9 mouse cellular contexts compared by ENCODE assay signal in the genomic region with DNA sequence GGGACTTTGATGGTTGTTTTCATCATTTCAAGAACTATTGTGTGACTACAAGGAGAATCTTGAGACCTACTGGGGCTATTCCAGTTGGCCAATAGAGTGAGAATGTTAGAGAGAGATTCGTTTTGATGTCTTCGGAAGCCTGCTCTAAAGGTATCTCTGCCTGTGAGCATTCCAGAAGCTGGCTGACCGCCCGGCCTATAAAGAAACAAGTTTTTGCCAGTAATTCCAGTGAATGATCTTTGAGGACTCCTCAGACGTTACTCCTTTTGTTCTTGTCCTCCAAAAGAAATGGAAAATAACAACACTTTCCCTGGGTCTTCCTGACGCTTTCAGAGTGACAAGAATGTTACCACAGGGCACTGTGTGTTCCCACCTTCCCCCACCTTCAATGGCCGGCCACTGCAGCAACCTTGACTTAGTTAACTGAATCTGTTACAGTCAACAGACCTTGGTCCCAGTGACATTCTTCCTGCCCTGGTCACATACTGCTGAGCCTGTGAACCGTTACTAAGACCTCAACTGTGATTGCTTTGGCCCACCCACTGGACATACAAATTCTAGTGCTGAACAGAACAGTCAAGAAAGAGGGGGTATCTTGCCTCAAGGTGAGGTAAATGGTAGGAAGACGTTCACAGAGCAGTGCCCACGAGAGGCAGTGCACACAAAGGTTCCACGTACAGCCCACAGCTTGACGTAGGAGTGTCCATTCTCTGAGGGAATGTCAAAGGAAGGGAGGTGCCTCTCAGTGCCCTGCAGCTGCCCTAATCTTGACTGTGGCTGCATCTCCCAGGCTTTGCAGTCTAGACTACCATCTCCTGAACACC. TPM values are rescaled to one million over a fixed set of nuclear protein-coding genes. Genes with fewer than 3 reads are reported as not detected.
DNase-seq lines count a peak whose midpoint lies in the region; ATAC-seq and TF ChIP-seq lines count a peak whose summit lies in the region.
"Had no signal": no experiment of that assay in that cellular context is flagged by ENCODE, and none has a peak within 500 bp of the region (broad histone marks: within the 10 kb centered on the region; RNA-seq: fewer than 3 reads in every experiment).

No protein-coding gene starts in this region.

- H3K4me2 ChIP-seq in hindbrain, embryonic 15.5 days, result no peak overlapping the region
- no peak overlapping the region for H3K4me2 ChIP-seq in hindbrain, embryonic 12.5 days (replicated peaks)
- H3K4me2 ChIP-seq in heart, embryonic 15.5 days, result no peak overlapping the region
- H3K4me2 ChIP-seq: stomach, embryonic 15.5 days had no signal

- 77% methylated on average over 12 of the region's 12 CpGs for WGBS in hindbrain, embryonic 15.5 days
- WGBS in hindbrain, embryonic 12.5 days, result 78% methylated on average over 12 of the region's 12 CpGs
- WGBS in heart, embryonic 15.5 days, result 59% methylated on average over 12 of the region's 12 CpGs

- no peak overlapping the region for H3K4me3 ChIP-seq in hindbrain, embryonic 15.5 days
- H3K4me3 ChIP-seq in hindbrain, embryonic 12.5 days, result no peak overlapping the region
- no peak overlapping the region for H3K4me3 ChIP-seq in cortical plate, adult 2 months (ENCODE audit: insufficient read depth, low read length)
- no peak overlapping the region for H3K4me3 ChIP-seq in heart, embryonic 15.5 days
- H3K4me3 ChIP-seq: stomach, embryonic 15.5 days had no signal

- TF ChIP-seq CTCF in cortical plate, adult 2 months (IDR thresholded peaks at IDR 0.05; ENCODE audit: extremely low read depth, insufficient read depth, low read length), result no peak

- no peaks in the 10 kb centered on the region for H3K36me3 ChIP-seq in hindbrain, embryonic 15.5 days
- no peaks in the 10 kb centered on the region for H3K36me3 ChIP-seq in hindbrain, embryonic 12.5 days
- H3K36me3 ChIP-seq in heart, embryonic 15.5 days, result no peaks in the 10 kb centered on the region
- H3K36me3 ChIP-seq: stomach, embryonic 15.5 days had no signal

- no peak overlapping the region for H3K9ac ChIP-seq in hindbrain, embryonic 15.5 days
- H3K9ac ChIP-seq in hindbrain, embryonic 12.5 days, result no peak overlapping the region
- no peak overlapping the region for H3K9ac ChIP-seq in heart, embryonic 15.5 days
- H3K9ac ChIP-seq: stomach, embryonic 15.5 days had no signal

- no peaks in the 10 kb centered on the region for H3K4me1 ChIP-seq in hindbrain, embryonic 15.5 days (replicated peaks)
- H3K4me1 ChIP-seq in hindbrain, embryonic 12.5 days, result no peaks in the 10 kb centered on the region
- no peaks in the 10 kb centered on the region for H3K4me1 ChIP-seq in cortical plate, adult 2 months (ENCODE audit: control insufficient read depth, insufficient read depth, low read length)
- H3K4me1 ChIP-seq in heart, embryonic 15.5 days (replicated peaks), result peaks cover 17% of the 10 kb centered on the region
- H3K4me1 ChIP-seq: stomach, embryonic 15.5 days had no signal

- no peaks in the 10 kb centered on the region for H3K9me3 ChIP-seq in hindbrain, embryonic 15.5 days
- no peaks in the 10 kb centered on the region for H3K9me3 ChIP-seq in hindbrain, embryonic 12.5 days (replicated peaks)
- H3K9me3 ChIP-seq in heart, embryonic 15.5 days (replicated peaks), result no peaks in the 10 kb centered on the region
- H3K9me3 ChIP-seq: stomach, embryonic 15.5 days had no signal

- 0 out of 2 replicates have a peak overlapping the region, but pooled peaks have one; percentile 6 for H3K27ac ChIP-seq in hindbrain, embryonic 15.5 days (replicated peaks)
- H3K27ac ChIP-seq in hindbrain, embryonic 12.5 days, result no peak overlapping the region
- peak overlapping the region; percentile 74 for H3K27ac ChIP-seq in cortical plate, adult 2 months (ENCODE audit: insufficient read depth, low read length)
- peak overlapping the region; percentile 49 for H3K27ac ChIP-seq in heart, embryonic 15.5 days
- H3K27ac ChIP-seq: stomach, embryonic 15.5 days had no signal

- H3K27me3 ChIP-seq in hindbrain, embryonic 15.5 days, result no peaks in the 10 kb centered on the region
- no peaks in the 10 kb centered on the region for H3K27me3 ChIP-seq in hindbrain, embryonic 12.5 days
- no peaks in the 10 kb centered on the region for H3K27me3 ChIP-seq in heart, embryonic 15.5 days
- H3K27me3 ChIP-seq: stomach, embryonic 15.5 days had no signal

- no peak for ATAC-seq in hindbrain, embryonic 15.5 days (ENCODE audit: low FRiP score, low read depth)
- no peak for ATAC-seq in hindbrain, embryonic 12.5 days (ENCODE audit: low FRiP score)
- no peak for ATAC-seq in heart, embryonic 15.5 days (replicated peaks; ENCODE audit: insufficient number of reproducible peaks, insufficient read depth, low FRiP score, low read depth)

- peak; percentile 48 for DNase-seq in kidney, postnatal 14 days
- DNase-seq in frontal cortex, postnatal 10 days (ENCODE audit: low spot score in 2 of 2), result no peak
- no peak for DNase-seq in thymus, postnatal 0 days (ENCODE audit: low spot score)
- DNase-seq: cerebellum, postnatal 36 days had no signal

- no peak for TF ChIP-seq POLR2A in cortical plate, adult 2 months (IDR thresholded peaks at IDR 0.05; ENCODE audit: extremely low read depth, insufficient read depth, low read length)

RNA-seq across cellular contexts. Expression of a gene that starts 4.5 kb away (rescaled TPM):
- polyA plus RNA-seq in hindbrain, embryonic 15.5 days (2015; fragmentation: Nextera tagmentation; extraction: Ambion mirVana), result 3.7 and 3.9 TPM in 2 replicates
- 3.6 and 4.0 TPM in 2 replicates for polyA plus RNA-seq in hindbrain, embryonic 12.5 days (2016; fragmentation: Nextera tagmentation; extraction: Ambion mirVana)
- polyA plus RNA-seq in cortical plate, adult 2 months (2012; rRNA removed), result 10.1 and 10.5 TPM in 2 replicates
- polyA plus RNA-seq in heart, embryonic 15.5 days (2015; fragmentation: Nextera tagmentation; extraction: Ambion mirVana), result 6.6 and 7.4 TPM in 2 replicates
- 1.1 and 1.7 TPM in 2 replicates for polyA plus RNA-seq in thymus, postnatal 0 days (2015; fragmentation: Nextera tagmentation; extraction: Ambion mirVana)
